Mouse (Mus musculus) erythroblast, embryonic 14.5 days (primary cell): Measurements from ENCODE around the gene Siglecg.
"Not testable (repeated sequence)": the region's sequence is repeated elsewhere in the genome, so short reads cannot be mapped to it uniquely, and the experiment has no call there.

Source experiments
- GATA1 ChIP-seq: IDR thresholded peaks from 2 replicates; pipeline ENCODE4 v1.6.1; 2012; ENCODE audit warnings: low read length, inconsistent platforms, mixed read lengths
- TAL1 ChIP-seq: IDR thresholded peaks from 3 replicates; pipeline ENCODE4 v1.6.1; 2012; ENCODE audit warnings: low read length, inconsistent platforms, mixed read lengths

- not testable (repeated sequence) for TF ChIP-seq TAL1, GATA1
Measured at GRCm38 (mm10) chr7:43411724-43412123, 3.7 kb downstream of the Siglecg start.
